Mouse (Mus musculus): ENCODE measurements around the gene Foxi3. TPM values are rescaled to one million over a fixed set of nuclear protein-coding genes. Genes with fewer than 3 reads are reported as not detected.

Foxi3 gene
- polyA plus RNA-seq, 1 experiment = not detected

GRCm38 (mm10) chr6:70957341-70957940 is 1.1 kb downstream of the Foxi3 start:
- H3K36me3 ChIP-seq (ENCODE audit: control insufficient read depth, insufficient read depth, low read length) = no peaks in the 10 kb centered on the region
- H3K27ac ChIP-seq (ENCODE audit: insufficient read depth, low read length) = no peak overlapping the region
- TF ChIP-seq CTCF (IDR thresholded peaks at IDR 0.05; ENCODE audit: extremely low read depth, insufficient read depth, insufficient read length, insufficient replicate concordance) (no peak), POLR2A (IDR thresholded peaks at IDR 0.05; ENCODE audit: low read depth, low read length) (no peak)
- 34% methylated on average over 7 of the region's 7 CpGs for WGBS
- DNase-seq (ENCODE audit: low read depth in 1 of 2, low spot score in 2 of 2) = no peak
- no peak overlapping the region for H3K4me3 ChIP-seq (ENCODE audit: extremely low read depth, insufficient read depth, insufficient read length)
- H3K4me1 ChIP-seq (ENCODE audit: control insufficient read depth, insufficient read depth, insufficient read length) = peaks cover 7% of the 10 kb centered on the region
- H3K27me3 ChIP-seq (ENCODE audit: control insufficient read depth, insufficient read depth, low read length) = peaks cover 24% of the 10 kb centered on the region

GRCm38 (mm10) chr6:70964116-70964830 is 7.9 kb downstream of the Foxi3 start:
- H3K27me3 ChIP-seq (ENCODE audit: control insufficient read depth, insufficient read depth, low read length) = peaks cover 4% of the 10 kb centered on the region; the same call in 1 of the 2 replicates

GRCm38 (mm10) chr6:70965694-70966093 is 9.4 kb downstream of the Foxi3 start:
- Histone ChIP-seq H3K4me1 (ENCODE audit: control insufficient read depth, insufficient read depth, insufficient read length) (peaks cover 2% of the 10 kb centered on the region; the same call in 1 of the 2 replicates), H3K4me3 (ENCODE audit: extremely low read depth, insufficient read depth, insufficient read length) (no peak overlapping the region), H3K27me3 (ENCODE audit: control insufficient read depth, insufficient read depth, low read length) (peaks cover 3% of the 10 kb centered on the region; the same call in 1 of the 2 replicates), H3K27ac (ENCODE audit: insufficient read depth, low read length) (no peak overlapping the region), H3K36me3 (ENCODE audit: control insufficient read depth, insufficient read depth, low read length) (no peaks in the 10 kb centered on the region)
- WGBS = 44% methylated on average over 7 of the region's 7 CpGs
- no peak for DNase-seq (ENCODE audit: low read depth in 1 of 2, low spot score in 2 of 2)
- no peak for TF ChIP-seq CTCF (IDR thresholded peaks at IDR 0.05; ENCODE audit: extremely low read depth, insufficient read depth, insufficient read length, insufficient replicate concordance)
- no peak for TF ChIP-seq POLR2A (IDR thresholded peaks at IDR 0.05; ENCODE audit: low read depth, low read length)

More at GRCm38 (mm10) chr6:70964116-70964830, 7.9 kb downstream of the Foxi3 start:
- no peaks in the 10 kb centered on the region for H3K36me3 ChIP-seq (ENCODE audit: control insufficient read depth, insufficient read depth, low read length)
- TF ChIP-seq CTCF (IDR thresholded peaks at IDR 0.05; ENCODE audit: extremely low read depth, insufficient read depth, insufficient read length, insufficient replicate concordance) = no peak
- TF ChIP-seq POLR2A (IDR thresholded peaks at IDR 0.05; ENCODE audit: low read depth, low read length) = no peak
- 69% methylated on average over 6 of the region's 6 CpGs for WGBS
- no peak for DNase-seq (ENCODE audit: low read depth in 1 of 2, low spot score in 2 of 2)
- H3K4me1 ChIP-seq (ENCODE audit: control insufficient read depth, insufficient read depth, insufficient read length) = peaks cover 2% of the 10 kb centered on the region; the same call in 1 of the 2 replicates
- H3K27ac ChIP-seq (ENCODE audit: insufficient read depth, low read length) = no peak overlapping the region
- no peak overlapping the region for H3K4me3 ChIP-seq (ENCODE audit: extremely low read depth, insufficient read depth, insufficient read length)

GRCm38 (mm10) chr6:70967422-70967821 is 11.1 kb downstream of the Foxi3 start:
- WGBS = 6% methylated on average over 8 of the region's 8 CpGs
- Histone ChIP-seq H3K27ac (ENCODE audit: insufficient read depth, low read length) (no peak overlapping the region), H3K4me3 (ENCODE audit: extremely low read depth, insufficient read depth, insufficient read length) (no peak overlapping the region), H3K36me3 (ENCODE audit: control insufficient read depth, insufficient read depth, low read length) (no peaks in the 10 kb centered on the region), H3K27me3 (ENCODE audit: control insufficient read depth, insufficient read depth, low read length) (peaks cover 3% of the 10 kb centered on the region; the same call in 1 of the 2 replicates), H3K4me1 (ENCODE audit: control insufficient read depth, insufficient read depth, insufficient read length) (peaks cover 2% of the 10 kb centered on the region; the same call in 1 of the 2 replicates)
- no peak for TF ChIP-seq POLR2A (IDR thresholded peaks at IDR 0.05; ENCODE audit: low read depth, low read length)
- TF ChIP-seq CTCF (IDR thresholded peaks at IDR 0.05; ENCODE audit: extremely low read depth, insufficient read depth, insufficient read length, insufficient replicate concordance) = no peak
- no peak for DNase-seq (ENCODE audit: low read depth in 1 of 2, low spot score in 2 of 2)

GRCm38 (mm10) chr6:70968291-70968690 is 12.0 kb downstream of the Foxi3 start:
- Histone ChIP-seq H3K4me3 (ENCODE audit: extremely low read depth, insufficient read depth, insufficient read length) (no peak overlapping the region), H3K36me3 (ENCODE audit: control insufficient read depth, insufficient read depth, low read length) (no peaks in the 10 kb centered on the region), H3K4me1 (ENCODE audit: control insufficient read depth, insufficient read depth, insufficient read length) (peaks cover 2% of the 10 kb centered on the region; the same call in 1 of the 2 replicates), H3K27me3 (ENCODE audit: control insufficient read depth, insufficient read depth, low read length) (peaks cover 3% of the 10 kb centered on the region; the same call in 1 of the 2 replicates), H3K27ac (ENCODE audit: insufficient read depth, low read length) (no peak overlapping the region)
- DNase-seq (ENCODE audit: low read depth in 1 of 2, low spot score in 2 of 2) = no peak
- 81% methylated on average over 4 of the region's 4 CpGs for WGBS
- no peak for TF ChIP-seq POLR2A (IDR thresholded peaks at IDR 0.05; ENCODE audit: low read depth, low read length)
- TF ChIP-seq CTCF (IDR thresholded peaks at IDR 0.05; ENCODE audit: extremely low read depth, insufficient read depth, insufficient read length, insufficient replicate concordance) = no peak

GRCm38 (mm10) chr6:70973066-70973465 is 16.7 kb downstream of the Foxi3 start:
- no peak overlapping the region for H3K4me3 ChIP-seq (ENCODE audit: extremely low read depth, insufficient read depth, insufficient read length)
- no peaks in the 10 kb centered on the region for H3K4me1 ChIP-seq (ENCODE audit: control insufficient read depth, insufficient read depth, insufficient read length)
- TF ChIP-seq POLR2A (IDR thresholded peaks at IDR 0.05; ENCODE audit: low read depth, low read length) (no peak), CTCF (IDR thresholded peaks at IDR 0.05; ENCODE audit: extremely low read depth, insufficient read depth, insufficient read length, insufficient replicate concordance) (no peak)
- no peaks in the 10 kb centered on the region for H3K36me3 ChIP-seq (ENCODE audit: control insufficient read depth, insufficient read depth, low read length)
- H3K27me3 ChIP-seq (ENCODE audit: control insufficient read depth, insufficient read depth, low read length) = no peaks in the 10 kb centered on the region
- H3K27ac ChIP-seq (ENCODE audit: insufficient read depth, low read length) = no peak overlapping the region
- DNase-seq (ENCODE audit: low read depth in 1 of 2, low spot score in 2 of 2) = no peak
- WGBS = 54% methylated on average over 3 of the region's 3 CpGs

Data from spleen, adult 2 months (tissue).